Mouse (Mus musculus) hindbrain, postnatal 0 days (tissue): ENCODE measurements around the gene 4833439L19Rik. TPM values are rescaled to one million over a fixed set of nuclear protein-coding genes. Genes with fewer than 3 reads are reported as not detected.
A peak's percentile ranks its signal among the peaks of the same experiment; 100 is the strongest.

Experiments
- ATAC-seq: fragments of 200-750 bp; cut with Nextera tagmentation; 2 replicates; pipeline ENCODE4 v1.8.0; 2017; ENCODE audit warnings: mild to moderate bottlenecking, moderate TSS enrichment, moderate library complexity
- DNase-seq: peaks from one replicate; pipeline ENCODE4 v3.0.0-alpha.2; 2015; ENCODE audit warnings: low spot score
- H3K27ac ChIP-seq: fragments of 300-500 bp; sonication (generic); 2 replicates; pipeline ENCODE4 v1.5.1; 2014; ENCODE audit warnings: mild to moderate bottlenecking
- H3K27me3 ChIP-seq: fragments of 300-500 bp; sonication (generic); 2 replicates; pipeline ENCODE4 v1.6.1; 2014; ENCODE audit warnings: low read length, mixed read lengths; ENCODE audit not compliant: insufficient read depth
- H3K36me3 ChIP-seq: fragments of 300-500 bp; sonication (generic); 2 replicates; pipeline ENCODE4 v1.6.1; 2014; ENCODE audit warnings: low read length, mixed read lengths; ENCODE audit not compliant: insufficient read depth
- H3K4me1 ChIP-seq: fragments of 300-500 bp; sonication (generic); 2 replicates; pipeline ENCODE4 v1.6.1; 2014; ENCODE audit warnings: antibody characterized with exemption, low read length, mixed read lengths; ENCODE audit not compliant: insufficient read depth
- H3K4me2 ChIP-seq: fragments of 300-500 bp; sonication (generic); 2 replicates; pipeline ENCODE4 v1.6.1; 2014; ENCODE audit warnings: low read depth, mild to moderate bottlenecking, low read length, moderate library complexity, mixed read lengths
- H3K4me3 ChIP-seq: fragments of 300-500 bp; sonication (generic); 2 replicates; pipeline ENCODE4 v1.5.1; 2014; ENCODE audit warnings: low read length
- H3K9ac ChIP-seq: fragments of 300-500 bp; sonication (generic); replicated peaks from 2 replicates; pipeline ENCODE4 v1.6.1; 2014; ENCODE audit warnings: mild to moderate bottlenecking, low read length, moderate library complexity, mixed read lengths
- H3K9me3 ChIP-seq: fragments of 300-500 bp; sonication (generic); 2 replicates; pipeline ENCODE4 v1.6.1; 2016; ENCODE audit warnings: low read length, mixed read lengths
- CTCF ChIP-seq: IDR thresholded peaks from 2 replicates; pipeline ENCODE4 v1.5.1; 2016; ENCODE audit warnings: antibody characterized with exemption, control low read depth, low read depth
- whole genome bisulfite sequencing: fragments of 180-500 bp; shearing (Covaris S2); extraction: QIAGEN DNeasy Blood & Tissue Kit; methylation state at CpG from one replicate; pipeline ENCODE4 v1.1.7; 2014; 5-methylcytosine and 5-hydroxymethylcytosine counted together
- polyA plus RNA-seq: library from polyadenylated mRNA; unstranded; fragments of >200 nt; fragmentation: Nextera tagmentation; extraction: Ambion mirVana; gene quantifications from 2 replicates; pipeline ENCODE4 v1.2.1, GENCODE M21; 2015
- total RNA-seq: library from RNA; depleted of rRNA; stranded (reverse); fragments of >200 nt; gene quantifications from 2 replicates; pipeline ENCODE4 v1.2.3, GENCODE M21; 2014

4833439L19Rik gene
- total and polyA plus RNA-seq, 2 experiments from 2014 or later = 231 to 278 TPM

- peaks cover 84% of the 10 kb centered on the region for H3K36me3 ChIP-seq
- no peak overlapping the region for H3K27ac ChIP-seq
- 0 out of 2 replicates have a peak, but pooled peaks have one; percentile 29 for ATAC-seq
- H3K4me3 ChIP-seq = no peak overlapping the region
- TF ChIP-seq CTCF = no peak
- H3K9me3 ChIP-seq = no peaks in the 10 kb centered on the region
- H3K4me1 ChIP-seq = no peaks in the 10 kb centered on the region
- 72% methylated on average over 3 of the region's 3 CpGs for WGBS
- H3K9ac ChIP-seq = no peak overlapping the region
- H3K27me3 ChIP-seq = no peaks in the 10 kb centered on the region
- no peak overlapping the region for H3K4me2 ChIP-seq
- peak; percentile 43 for DNase-seq
Observed at GRCm38 (mm10) chr13:54556796-54557195, 8.4 kb downstream of the 4833439L19Rik start.

GRCm38 (mm10) chr13:54556176-54556575 lies 9.1 kb downstream of the 4833439L19Rik start:
- WGBS = 96% methylated on average over 9 of the region's 9 CpGs
- DNase-seq (no peak), ATAC-seq (no peak)

DNA sequence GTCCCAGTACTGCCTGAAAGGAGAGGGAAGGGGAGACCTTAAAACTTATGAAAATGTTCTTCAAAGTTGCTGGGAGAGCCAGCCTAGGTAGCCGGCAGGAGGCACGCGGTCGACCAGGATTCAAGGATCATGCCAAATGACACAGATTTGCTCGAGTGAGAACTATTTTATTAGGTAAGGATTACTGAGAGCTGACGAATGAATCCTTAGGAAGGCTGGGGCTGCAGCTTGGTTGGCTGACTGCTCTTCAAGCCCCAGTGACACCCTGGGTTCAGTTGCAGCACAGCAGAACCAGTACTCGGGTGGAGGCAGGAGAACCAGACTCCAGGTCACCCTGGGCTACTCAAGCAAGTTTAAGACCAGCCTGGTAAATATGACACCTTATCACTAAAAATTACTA lies 17.2 kb downstream of the 4833439L19Rik start:
- H3K36me3 ChIP-seq = peaks cover 46% of the 10 kb centered on the region
- H3K9me3 ChIP-seq = no peaks in the 10 kb centered on the region
- TF ChIP-seq CTCF = no peak
- H3K9ac ChIP-seq = no peak overlapping the region
- no peak overlapping the region for H3K4me3 ChIP-seq
- H3K4me2 ChIP-seq = no peak overlapping the region
- 86% methylated on average over 7 of the region's 7 CpGs for WGBS
- DNase-seq (no peak), ATAC-seq (no peak)
- H3K27ac ChIP-seq = no peak overlapping the region
- H3K27me3 ChIP-seq = no peaks in the 10 kb centered on the region
- H3K4me1 ChIP-seq = no peaks in the 10 kb centered on the region

More at GRCm38 (mm10) chr13:54556176-54556575, 9.1 kb downstream of the 4833439L19Rik start:
- no peak overlapping the region for H3K4me2 ChIP-seq
- TF ChIP-seq CTCF = no peak
- no peak overlapping the region for H3K27ac ChIP-seq
- no peak overlapping the region for H3K4me3 ChIP-seq
- H3K27me3 ChIP-seq = no peaks in the 10 kb centered on the region
- no peaks in the 10 kb centered on the region for H3K9me3 ChIP-seq
- peaks cover 80% of the 10 kb centered on the region for H3K36me3 ChIP-seq
- H3K9ac ChIP-seq = no peak overlapping the region
- H3K4me1 ChIP-seq = no peaks in the 10 kb centered on the region

DNA sequence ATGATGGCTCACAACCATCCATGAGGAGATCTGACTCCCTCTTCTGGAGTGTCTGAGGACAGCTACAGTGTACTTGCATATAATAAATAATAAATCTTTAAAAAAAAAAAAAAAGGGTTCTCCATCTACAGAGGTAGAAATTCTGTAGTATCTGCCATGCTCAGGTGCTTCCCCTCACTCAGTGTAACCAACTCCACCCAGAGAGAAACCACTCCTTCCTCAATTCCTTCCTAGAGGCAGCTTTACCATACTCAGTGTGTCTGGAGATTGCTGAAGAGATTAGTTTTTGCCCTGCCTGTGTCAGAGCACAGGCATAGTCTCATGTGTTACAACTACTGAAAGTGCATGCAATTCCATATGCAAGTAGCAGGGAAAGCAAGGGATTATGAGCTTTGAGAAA lies 33.1 kb downstream of the 4833439L19Rik start:
- ATAC-seq = no peak
- H3K4me2 ChIP-seq = no peak overlapping the region
- no peak for DNase-seq
- no peak for TF ChIP-seq CTCF
- H3K9ac ChIP-seq = no peak overlapping the region
- H3K4me1 ChIP-seq = no peaks in the 10 kb centered on the region
- H3K36me3 ChIP-seq = peaks cover 32% of the 10 kb centered on the region
- no peaks in the 10 kb centered on the region for H3K9me3 ChIP-seq
- H3K27me3 ChIP-seq = no peaks in the 10 kb centered on the region
- H3K27ac ChIP-seq = no peak overlapping the region
- no peak overlapping the region for H3K4me3 ChIP-seq

- H3K4me3 ChIP-seq = no peak overlapping the region
- no peak overlapping the region for H3K9ac ChIP-seq
- DNase-seq (no peak), ATAC-seq (no peak)
- WGBS = 89% methylated on average over 6 of the region's 6 CpGs
- H3K27me3 ChIP-seq = no peaks in the 10 kb centered on the region
- H3K27ac ChIP-seq = no peak overlapping the region
- H3K4me2 ChIP-seq = no peak overlapping the region
- no peak for TF ChIP-seq CTCF
- H3K36me3 ChIP-seq = peaks cover 52% of the 10 kb centered on the region
- no peaks in the 10 kb centered on the region for H3K4me1 ChIP-seq
- H3K9me3 ChIP-seq = no peaks in the 10 kb centered on the region
Observed at GRCm38 (mm10) chr13:54527140-54527539, 38.1 kb downstream of the 4833439L19Rik start.

DNA sequence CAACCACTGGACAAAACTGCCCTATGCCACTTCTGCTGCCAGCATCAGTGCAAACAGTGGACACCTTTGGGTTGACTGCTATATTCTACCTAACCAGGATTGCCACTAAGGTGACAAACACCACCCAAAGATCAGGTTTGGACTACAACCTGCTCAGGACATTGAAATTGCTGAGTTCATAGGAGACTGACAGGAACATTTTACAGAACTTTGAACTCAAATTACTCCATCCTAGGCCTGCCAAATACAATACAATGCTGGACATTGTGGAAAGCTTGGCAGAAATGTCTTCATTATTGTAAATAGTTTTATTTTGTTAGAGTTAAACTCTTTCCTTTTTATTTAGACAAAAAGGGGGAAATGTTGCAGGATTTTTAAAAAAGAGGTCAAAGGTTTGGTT lies 44.1 kb downstream of the 4833439L19Rik start:
- Histone ChIP-seq H3K36me3 (peaks cover 24% of the 10 kb centered on the region), H3K4me3 (no peak overlapping the region), H3K27me3 (no peaks in the 10 kb centered on the region), H3K27ac (no peak overlapping the region), H3K9ac (no peak overlapping the region), H3K4me1 (no peaks in the 10 kb centered on the region), H3K4me2 (no peak overlapping the region), H3K9me3 (no peaks in the 10 kb centered on the region)
- no peak for DNase-seq
- no peak for TF ChIP-seq CTCF
- no peak for ATAC-seq

GRCm38 (mm10) chr13:54520221-54520620 lies 45.0 kb downstream of the 4833439L19Rik start:
- no peaks in the 10 kb centered on the region for H3K4me1 ChIP-seq
- no peaks in the 10 kb centered on the region for H3K27me3 ChIP-seq
- H3K36me3 ChIP-seq = peaks cover 15% of the 10 kb centered on the region; the same call in 1 of the 2 replicates
- no peak overlapping the region for H3K4me2 ChIP-seq
- no peak overlapping the region for H3K27ac ChIP-seq
- H3K9ac ChIP-seq = no peak overlapping the region
- DNase-seq (no peak), ATAC-seq (no peak)
- no peak overlapping the region for H3K4me3 ChIP-seq
- no peak; the same call in 1 of the 2 replicates for TF ChIP-seq CTCF
- WGBS = 93% methylated on average over 4 of the region's 4 CpGs
- H3K9me3 ChIP-seq = peaks cover 3% of the 10 kb centered on the region; the same call in 1 of the 2 replicates
